Mouse (Mus musculus): ENCODE results near the gene Dpep2nb. TPM values are rescaled to one million over a fixed set of nuclear protein-coding genes. Genes with fewer than 3 reads are reported as not detected.

Gene Dpep2nb
- polyA plus RNA-seq, 1 experiment from 2014 or later = not detected

- H3K4me2 ChIP-seq (ENCODE audit: low read length) = no peak overlapping the region
- no peaks in the 10 kb centered on the region for H3K9me3 ChIP-seq (ENCODE audit: control insufficient read depth, low read length)
- no peak overlapping the region for H3K4me3 ChIP-seq (ENCODE audit: control insufficient read depth in 1 of 2, insufficient read depth in 1 of 2, low read depth in 1 of 2, low read length in 2 of 2)
- no peaks in the 10 kb centered on the region for H3K27me3 ChIP-seq (ENCODE audit: control insufficient read depth, insufficient read depth, low read length)
- no peak for ATAC-seq (ENCODE audit: insufficient number of reproducible peaks, insufficient read depth, low FRiP score, low read depth)
- 69% methylated on average over 1 of the region's 1 CpGs for WGBS
- H3K9ac ChIP-seq (ENCODE audit: low read length) = no peak overlapping the region
- peaks cover 14 to 27% of the 10 kb centered on the region in 2 experiments for H3K4me1 ChIP-seq (ENCODE audit: control insufficient read depth in 2 of 2, insufficient read depth in 2 of 2, low read length in 2 of 2)
- H3K36me3 ChIP-seq (ENCODE audit: control insufficient read depth, insufficient read depth, low read length) = no peaks in the 10 kb centered on the region
- H3K27ac ChIP-seq (replicated peaks in 1 of 2; ENCODE audit: control insufficient read depth in 1 of 2, insufficient read depth in 1 of 2, low read depth in 2 of 2, low read length in 2 of 2) = no peak overlapping the region
Observed at GRCm38 (mm10) chr8:105969367-105969766, 36.4 kb downstream of the Dpep2nb start.

GRCm38 (mm10) chr8:105966692-105967311 is 39.0 kb downstream of the Dpep2nb start:
- H3K4me3 ChIP-seq (ENCODE audit: control insufficient read depth in 1 of 2, insufficient read depth in 1 of 2, low read depth in 1 of 2, low read length in 2 of 2) = peak overlapping the region; percentile 5 to 90; a peak in 2 of 4 replicates
- H3K9me3 ChIP-seq (ENCODE audit: control insufficient read depth, low read length) = no peaks in the 10 kb centered on the region
- no peaks in the 10 kb centered on the region for H3K27me3 ChIP-seq (ENCODE audit: control insufficient read depth, insufficient read depth, low read length)
- peak overlapping the region; percentile 25; the same call in 1 of the 2 replicates for H3K9ac ChIP-seq (ENCODE audit: low read length)
- peaks cover 22 to 50% of the 10 kb centered on the region in 2 experiments for H3K4me1 ChIP-seq (ENCODE audit: control insufficient read depth in 2 of 2, insufficient read depth in 2 of 2, low read length in 2 of 2)
- H3K4me2 ChIP-seq (ENCODE audit: low read length) = peak overlapping the region; percentile 90
- 0 out of 2 replicates have a peak, but pooled peaks cover 8% of the 10 kb centered on the region for H3K36me3 ChIP-seq (ENCODE audit: control insufficient read depth, insufficient read depth, low read length)
- H3K27ac ChIP-seq (replicated peaks in 1 of 2; ENCODE audit: control insufficient read depth in 1 of 2, insufficient read depth in 1 of 2, low read depth in 2 of 2, low read length in 2 of 2) = peak overlapping the region; percentile 53 to 95
- no peak for ATAC-seq (ENCODE audit: insufficient number of reproducible peaks, insufficient read depth, low FRiP score, low read depth)
- 6% methylated on average over 19 of the region's 19 CpGs for WGBS

- 0 out of 2 replicates have a peak, but pooled peaks cover 8% of the 10 kb centered on the region for H3K36me3 ChIP-seq (ENCODE audit: control insufficient read depth, insufficient read depth, low read length)
- H3K4me3 ChIP-seq (ENCODE audit: control insufficient read depth in 1 of 2, insufficient read depth in 1 of 2, low read depth in 1 of 2, low read length in 2 of 2) = peak within 1 kb of the TSS; percentile 90 to 93
- H3K4me1 ChIP-seq (ENCODE audit: control insufficient read depth in 2 of 2, insufficient read depth in 2 of 2, low read length in 2 of 2) = peaks cover 29 to 58% of the 10 kb centered on the region in 2 experiments
- H3K9me3 ChIP-seq (ENCODE audit: control insufficient read depth, low read length) = no peaks in the 10 kb centered on the region
- under 1% methylated on average over 39 of the region's 47 CpGs for WGBS
- H3K27me3 ChIP-seq (ENCODE audit: control insufficient read depth, insufficient read depth, low read length) = no peaks in the 10 kb centered on the region
- peak within 1 kb of the TSS; percentile 97 for H3K9ac ChIP-seq (ENCODE audit: low read length)
- ATAC-seq (ENCODE audit: insufficient number of reproducible peaks, insufficient read depth, low FRiP score, low read depth) = peak; percentile 90
- peak within 1 kb of the TSS; percentile 95 for H3K27ac ChIP-seq (replicated peaks in 1 of 2; ENCODE audit: control insufficient read depth in 1 of 2, insufficient read depth in 1 of 2, low read depth in 2 of 2, low read length in 2 of 2)
- H3K4me2 ChIP-seq (ENCODE audit: low read length) = peak within 1 kb of the TSS; percentile 90
Observed at GRCm38 (mm10) chr8:105965905-105966341, 39.9 kb downstream of the Dpep2nb start, which contains the start of gene Slc12a4. Gene Slc12a4, minus strand, starts transcription at chr8:105966097.

GRCm38 (mm10) chr8:105965266-105965904 is 40.4 kb downstream of the Dpep2nb start:
- under 1% methylated on average over 37 of the region's 40 CpGs for WGBS
- peaks cover 29 to 58% of the 10 kb centered on the region in 2 experiments for H3K4me1 ChIP-seq (ENCODE audit: control insufficient read depth in 2 of 2, insufficient read depth in 2 of 2, low read length in 2 of 2)

GRCm38 (mm10) chr8:105964506-105965265 is 41.1 kb downstream of the Dpep2nb start:
- Histone ChIP-seq H3K36me3 (ENCODE audit: control insufficient read depth, insufficient read depth, low read length) (peaks cover 18% of the 10 kb centered on the region), H3K4me2 (ENCODE audit: low read length) (peak overlapping the region; percentile 90), H3K4me3 (ENCODE audit: control insufficient read depth in 1 of 2, insufficient read depth in 1 of 2, low read depth in 1 of 2, low read length in 2 of 2) (peak overlapping the region; percentile 90 to 93), H3K27ac (replicated peaks in 1 of 2; ENCODE audit: control insufficient read depth in 1 of 2, insufficient read depth in 1 of 2, low read depth in 2 of 2, low read length in 2 of 2) (peak overlapping the region in 1 of 2 experiments; percentile 95; a peak in 2 of 4 replicates), H3K9me3 (ENCODE audit: control insufficient read depth, low read length) (no peaks in the 10 kb centered on the region), H3K27me3 (ENCODE audit: control insufficient read depth, insufficient read depth, low read length) (no peaks in the 10 kb centered on the region), H3K9ac (ENCODE audit: low read length) (peak overlapping the region; percentile 97), H3K4me1 (ENCODE audit: control insufficient read depth in 2 of 2, insufficient read depth in 2 of 2, low read length in 2 of 2) (peaks cover 29 to 61% of the 10 kb centered on the region in 2 experiments)
- ATAC-seq (ENCODE audit: insufficient number of reproducible peaks, insufficient read depth, low FRiP score, low read depth) = no peak
- 38% methylated on average over 12 of the region's 12 CpGs for WGBS

More at GRCm38 (mm10) chr8:105965266-105965904, 40.4 kb downstream of the Dpep2nb start:
- H3K27ac ChIP-seq (replicated peaks in 1 of 2; ENCODE audit: control insufficient read depth in 1 of 2, insufficient read depth in 1 of 2, low read depth in 2 of 2, low read length in 2 of 2) = peak overlapping the region; percentile 95
- peak overlapping the region; percentile 90 for H3K4me2 ChIP-seq (ENCODE audit: low read length)
- peak overlapping the region; percentile 97 for H3K9ac ChIP-seq (ENCODE audit: low read length)
- peak; percentile 56 for ATAC-seq (ENCODE audit: insufficient number of reproducible peaks, insufficient read depth, low FRiP score, low read depth)
- peak overlapping the region; percentile 90 to 93 for H3K4me3 ChIP-seq (ENCODE audit: control insufficient read depth in 1 of 2, insufficient read depth in 1 of 2, low read depth in 1 of 2, low read length in 2 of 2)
- H3K9me3 ChIP-seq (ENCODE audit: control insufficient read depth, low read length) = no peaks in the 10 kb centered on the region
- H3K36me3 ChIP-seq (ENCODE audit: control insufficient read depth, insufficient read depth, low read length) = peaks cover 11% of the 10 kb centered on the region; the same call in 1 of the 2 replicates
- H3K27me3 ChIP-seq (ENCODE audit: control insufficient read depth, insufficient read depth, low read length) = no peaks in the 10 kb centered on the region

GRCm38 (mm10) chr8:105961536-105961935 is 44.2 kb downstream of the Dpep2nb start:
- H3K27me3 ChIP-seq (ENCODE audit: control insufficient read depth, insufficient read depth, low read length) = no peaks in the 10 kb centered on the region
- no peak overlapping the region for H3K4me3 ChIP-seq (ENCODE audit: control insufficient read depth in 1 of 2, insufficient read depth in 1 of 2, low read depth in 1 of 2, low read length in 2 of 2)
- peaks cover 31 to 68% of the 10 kb centered on the region in 2 experiments for H3K4me1 ChIP-seq (ENCODE audit: control insufficient read depth in 2 of 2, insufficient read depth in 2 of 2, low read length in 2 of 2)
- H3K9me3 ChIP-seq (ENCODE audit: control insufficient read depth, low read length) = no peaks in the 10 kb centered on the region
- H3K9ac ChIP-seq (ENCODE audit: low read length) = no peak overlapping the region
- no peak for ATAC-seq (ENCODE audit: insufficient number of reproducible peaks, insufficient read depth, low FRiP score, low read depth)
- H3K36me3 ChIP-seq (ENCODE audit: control insufficient read depth, insufficient read depth, low read length) = peaks cover 43% of the 10 kb centered on the region
- H3K27ac ChIP-seq (replicated peaks in 1 of 2; ENCODE audit: control insufficient read depth in 1 of 2, insufficient read depth in 1 of 2, low read depth in 2 of 2, low read length in 2 of 2) = 0 out of 4 replicates have a peak overlapping the region, but pooled peaks of 1 of the 2 experiments have one; percentile 4
- H3K4me2 ChIP-seq (ENCODE audit: low read length) = no peak overlapping the region
- 65% methylated on average over 10 of the region's 10 CpGs for WGBS

- no peak overlapping the region for H3K4me2 ChIP-seq (ENCODE audit: low read length)
- 75% methylated on average over 14 of the region's 14 CpGs for WGBS
Observed at GRCm38 (mm10) chr8:105961101-105961500, 44.7 kb downstream of the Dpep2nb start.

More at GRCm38 (mm10) chr8:105961101-105961500, 44.7 kb downstream of the Dpep2nb start:
- no peak overlapping the region for H3K4me3 ChIP-seq (ENCODE audit: control insufficient read depth in 1 of 2, insufficient read depth in 1 of 2, low read depth in 1 of 2, low read length in 2 of 2)
- H3K9ac ChIP-seq (ENCODE audit: low read length) = no peak overlapping the region
- no peak for ATAC-seq (ENCODE audit: insufficient number of reproducible peaks, insufficient read depth, low FRiP score, low read depth)
- H3K27ac ChIP-seq (replicated peaks in 1 of 2; ENCODE audit: control insufficient read depth in 1 of 2, insufficient read depth in 1 of 2, low read depth in 2 of 2, low read length in 2 of 2) = 0 out of 4 replicates have a peak overlapping the region, but pooled peaks of 1 of the 2 experiments have one; percentile 4
- peaks cover 48% of the 10 kb centered on the region for H3K36me3 ChIP-seq (ENCODE audit: control insufficient read depth, insufficient read depth, low read length)
- no peaks in the 10 kb centered on the region for H3K9me3 ChIP-seq (ENCODE audit: control insufficient read depth, low read length)
- H3K27me3 ChIP-seq (ENCODE audit: control insufficient read depth, insufficient read depth, low read length) = no peaks in the 10 kb centered on the region
- peaks cover 31 to 66% of the 10 kb centered on the region in 2 experiments for H3K4me1 ChIP-seq (ENCODE audit: control insufficient read depth in 2 of 2, insufficient read depth in 2 of 2, low read length in 2 of 2)

Measured in heart, embryonic 14.5 days (tissue).